Mouse (Mus musculus): ENCODE data around the gene Chst13.
A peak's percentile ranks its signal among the peaks of the same experiment; 100 is the strongest.

Chst13 gene

DNA sequence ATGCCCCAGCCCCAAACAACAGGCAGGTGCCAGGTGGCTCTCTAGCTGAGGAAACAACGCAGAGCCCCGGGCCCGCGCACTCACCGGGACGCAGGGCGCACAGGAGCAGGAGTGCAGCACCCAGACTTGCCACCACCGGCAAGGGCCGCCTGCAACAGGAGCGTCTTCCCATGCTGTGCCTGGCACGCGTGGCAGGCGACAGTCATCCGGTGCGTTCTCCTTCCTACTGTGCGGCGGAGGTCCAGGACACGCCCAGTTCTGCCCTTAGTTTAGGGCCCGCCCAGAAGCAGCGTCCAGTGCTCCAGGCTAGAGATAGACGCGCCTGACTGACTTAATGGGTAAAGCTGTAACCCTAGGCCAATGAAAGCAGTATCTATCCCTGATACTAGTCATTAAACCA lies at the start of gene Chst13:
Gene Chst13, minus strand, starts transcription at position 195 of the 400 bp plus-strand sequence.
- DNase-seq (ENCODE audit: low spot score), result peak; percentile 32

GRCm38 (mm10) chr6:90374647-90375046 lies 49.7 kb upstream of the Chst13 start:
- DNase-seq (ENCODE audit: low spot score), result no peak

GRCm38 (mm10) chr6:90369725-90370553 lies 45.0 kb upstream of the Chst13 start:
- peak; percentile 51 for DNase-seq (ENCODE audit: low spot score)

- DNase-seq (ENCODE audit: low spot score), result peak; percentile 98
These were observed 44.2 kb upstream of the Chst13 start, which contains the start of gene Zxdc for GRCm38 (mm10) chr6:90368976-90369724. Gene Zxdc (plus strand): TSS chr6:90369492.

DNA sequence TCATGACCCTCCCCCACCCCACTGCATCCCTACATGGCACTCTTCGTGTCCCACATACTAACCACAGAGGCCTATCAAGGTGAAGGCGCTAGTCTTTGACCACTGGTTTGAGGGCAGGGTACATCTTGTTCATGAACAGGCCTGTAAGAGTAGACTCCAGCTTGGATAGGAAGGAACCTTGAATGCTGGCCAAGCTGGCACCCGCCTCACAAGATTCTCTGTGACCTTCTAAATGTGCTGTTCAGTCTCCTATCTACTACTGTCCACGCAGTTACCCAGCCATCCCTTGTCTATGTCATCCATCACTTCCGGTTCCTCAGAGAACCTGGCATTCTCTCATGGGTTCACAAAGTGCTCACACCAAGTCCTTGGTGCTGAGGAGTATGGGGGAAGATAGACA lies 38.3 kb upstream of the Chst13 start:
- no peak for DNase-seq (ENCODE audit: low spot score)

DNA sequence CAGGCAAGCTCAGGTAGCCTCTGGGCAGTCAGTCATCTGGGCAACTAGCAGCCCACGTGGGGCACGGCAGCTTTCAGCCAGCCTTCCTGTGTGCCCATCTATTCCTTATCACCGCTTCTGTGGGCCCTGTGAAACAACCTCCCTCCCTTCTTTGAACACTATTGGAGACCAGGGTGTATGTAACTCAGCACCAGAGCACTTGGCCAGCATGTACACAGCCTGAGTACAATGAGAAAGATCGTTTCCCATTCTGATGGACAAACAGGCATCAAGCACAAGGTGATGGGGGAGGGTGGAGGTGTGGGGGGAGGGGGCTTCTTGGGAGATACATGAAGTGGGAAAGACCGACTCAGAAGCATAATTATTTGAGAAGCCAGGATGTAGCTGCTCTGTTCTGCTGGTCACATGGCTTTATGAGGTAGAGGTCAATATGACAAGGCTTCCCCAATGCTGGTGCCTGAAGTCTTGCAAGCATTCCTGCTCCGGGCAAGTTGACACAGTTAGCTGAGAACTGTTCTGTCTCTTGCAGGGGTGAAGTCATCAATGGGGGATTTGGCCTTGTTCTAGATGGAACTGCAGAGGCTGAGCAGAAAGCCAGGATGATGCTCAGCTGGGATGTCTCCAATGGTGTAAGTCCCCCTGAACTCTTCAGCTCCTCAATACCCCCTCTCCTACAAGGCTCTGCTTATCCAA lies 36.1 kb upstream of the Chst13 start:
- DNase-seq (ENCODE audit: low spot score), result no peak

- no peak for DNase-seq (ENCODE audit: low spot score)
These were observed 35.2 kb upstream of the Chst13 start for GRCm38 (mm10) chr6:90360024-90360781.

DNA sequence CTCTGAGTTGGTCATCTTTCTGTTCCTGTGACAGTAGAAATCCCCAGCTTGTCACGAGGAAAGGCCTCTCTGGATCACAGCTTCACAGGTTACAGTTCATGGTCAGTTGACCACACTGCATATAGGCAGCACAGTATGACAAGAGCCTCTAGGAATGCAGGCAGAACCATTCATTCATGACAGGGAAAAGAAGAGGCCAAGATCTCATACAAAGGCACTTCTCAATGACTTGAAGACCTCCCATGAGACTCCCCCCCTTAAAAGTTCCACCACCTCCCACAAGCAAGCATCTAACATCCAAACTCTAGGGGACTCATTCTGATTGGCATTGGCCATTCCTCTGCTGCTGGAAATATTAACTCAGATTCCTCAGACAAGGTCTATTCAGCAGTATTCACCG lies 34.5 kb upstream of the Chst13 start:
- no peak for DNase-seq (ENCODE audit: low spot score)

GRCm38 (mm10) chr6:90358142-90358541 lies 33.2 kb upstream of the Chst13 start:
- DNase-seq (ENCODE audit: low spot score), result no peak

DNA sequence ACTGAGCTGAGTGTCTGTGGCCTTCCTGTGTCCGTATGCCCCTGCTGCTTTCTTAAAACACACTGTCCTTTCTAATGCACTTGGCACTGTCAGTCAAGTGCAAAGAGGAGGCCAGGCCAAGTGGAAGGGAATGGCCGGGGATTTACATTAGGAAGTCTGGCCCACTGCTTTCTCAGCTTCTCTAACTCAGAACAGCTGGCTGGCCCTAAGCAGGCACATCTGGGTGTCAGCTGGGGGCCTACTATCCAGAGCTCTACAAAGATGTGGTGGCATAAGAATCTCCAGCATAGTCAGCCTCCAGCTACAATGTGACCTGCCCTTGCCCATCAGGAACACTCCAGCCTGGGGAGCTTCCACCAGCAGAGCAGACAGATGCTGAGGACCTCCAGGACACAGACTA lies 25.0 kb upstream of the Chst13 start:
- no peak for DNase-seq (ENCODE audit: low spot score)

DNA sequence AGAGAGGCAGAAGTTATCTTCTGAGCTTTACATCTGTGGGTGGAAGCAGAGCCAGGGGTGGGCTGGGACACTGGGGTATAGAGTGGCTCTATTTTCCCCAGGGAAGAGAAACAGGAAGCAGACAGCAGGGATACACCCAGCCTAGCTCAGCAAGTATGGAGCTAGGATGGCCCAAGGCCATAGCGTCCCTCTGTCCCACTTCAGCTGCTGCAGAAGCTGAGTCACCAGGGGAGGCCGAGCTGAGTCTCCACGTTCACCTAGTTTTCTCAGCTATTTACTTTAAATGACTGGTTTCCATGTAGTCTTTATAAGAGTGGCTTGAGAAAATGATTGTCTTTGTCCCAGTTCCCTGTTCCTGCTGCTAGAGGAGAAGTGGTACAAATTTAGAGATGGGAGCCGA lies 23.5 kb upstream of the Chst13 start:
- DNase-seq (ENCODE audit: low spot score), result no peak

DNA sequence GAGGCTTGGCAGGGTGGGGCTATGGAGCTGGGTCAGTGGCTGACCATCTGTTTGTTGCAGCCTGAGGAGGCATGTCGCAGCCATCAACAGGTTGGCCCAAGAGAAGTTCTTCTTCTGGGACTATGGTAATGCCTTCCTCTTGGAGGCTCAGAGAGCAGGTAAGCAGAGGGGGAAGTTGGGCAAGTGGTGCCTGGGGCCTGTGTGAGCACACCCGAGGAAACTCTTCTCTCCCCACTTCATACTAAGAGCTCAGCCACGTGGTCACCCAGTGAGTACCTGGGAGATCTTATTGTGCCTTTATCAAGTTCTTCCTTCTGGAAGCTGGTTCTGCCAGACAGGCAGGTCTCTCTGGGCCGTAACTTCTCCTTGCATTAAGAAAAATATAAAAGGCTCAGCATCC lies 22.2 kb upstream of the Chst13 start:
- DNase-seq (ENCODE audit: low spot score), result no peak

DNA sequence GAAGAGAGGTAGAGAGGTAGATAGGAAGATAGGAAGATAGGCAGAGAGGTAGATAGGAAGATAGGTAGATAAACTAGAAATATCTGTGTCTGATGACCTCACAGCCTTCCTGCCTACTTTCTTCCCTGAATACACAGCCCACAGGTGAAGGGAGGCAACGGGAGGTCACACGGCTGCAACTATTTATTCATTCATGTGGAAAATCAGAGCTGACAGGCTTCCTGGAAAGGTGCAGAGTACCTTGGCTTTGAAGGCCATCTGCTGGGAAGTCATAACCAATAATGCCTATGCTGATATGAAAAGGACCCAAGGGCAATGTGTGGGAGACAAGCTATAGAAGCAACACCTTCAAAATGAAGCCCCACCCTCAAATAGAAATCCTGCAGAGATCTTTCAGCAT lies 17.4 kb upstream of the Chst13 start:
- DNase-seq (ENCODE audit: low spot score), result no peak

DNA sequence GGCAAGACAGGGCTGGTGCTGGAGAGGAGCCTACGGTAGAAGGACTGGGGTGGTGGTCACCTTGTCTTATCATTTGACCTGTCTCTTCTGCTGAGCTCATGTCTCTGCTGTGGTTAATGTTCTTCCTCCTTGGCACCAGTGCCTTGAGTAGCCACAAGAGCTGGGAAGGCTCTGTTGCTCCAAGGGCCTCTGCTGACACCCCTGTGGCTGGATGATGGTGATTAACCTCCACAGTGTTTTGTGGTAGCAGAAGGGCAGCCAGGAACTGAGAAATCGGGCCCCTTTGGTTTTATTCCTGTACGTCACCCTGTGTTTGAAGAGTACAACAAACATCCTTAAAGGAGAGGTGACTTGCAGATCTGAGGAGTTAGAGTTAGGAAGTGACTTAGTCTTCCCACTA lies 9.3 kb upstream of the Chst13 start:
- DNase-seq (ENCODE audit: low spot score), result no peak

DNA sequence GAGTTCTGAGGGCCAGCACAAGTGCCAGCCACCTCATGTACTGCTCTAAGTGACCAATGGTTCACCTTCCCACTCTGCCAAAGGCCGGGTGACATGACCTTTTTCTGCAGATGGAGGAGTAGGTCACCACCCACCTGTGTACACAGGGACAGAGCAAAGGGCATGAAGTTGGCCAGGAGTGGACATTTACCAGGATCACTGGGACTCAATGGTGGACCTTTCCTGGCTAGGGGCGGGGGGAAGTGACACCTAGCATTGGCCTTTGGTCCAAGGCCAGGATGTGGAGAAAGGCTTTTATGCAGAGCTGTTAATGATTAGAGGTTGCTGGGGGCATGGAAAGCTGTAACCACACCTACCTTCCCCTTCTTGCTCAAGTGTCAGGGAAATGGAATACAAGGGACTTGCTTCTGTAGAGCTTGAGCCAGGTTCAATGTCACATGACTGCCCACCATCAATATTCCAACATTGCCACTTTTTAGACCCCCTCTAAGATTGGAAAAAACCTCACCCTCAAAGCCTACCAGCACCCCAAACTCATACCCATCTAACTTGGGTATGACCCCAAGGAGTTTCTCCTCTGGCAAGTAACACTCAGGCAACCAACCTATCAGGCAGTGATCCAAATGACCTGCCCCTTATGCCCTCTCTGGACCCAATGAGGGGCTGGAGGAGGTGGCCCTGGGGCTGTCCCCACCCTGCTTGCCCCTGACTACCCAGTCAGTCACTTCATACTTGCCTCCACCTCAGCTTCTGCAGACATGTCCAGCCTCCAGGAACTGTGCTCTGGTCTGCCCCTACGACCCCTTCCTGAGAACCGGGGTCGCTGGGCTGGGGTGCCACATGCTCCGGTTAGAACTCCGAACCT lies 7.8 kb upstream of the Chst13 start, which contains the start of gene Uroc1:
Gene Uroc1, plus strand, starts transcription at position 724 of the 865 bp plus-strand sequence.
- no peak for DNase-seq (ENCODE audit: low spot score)

- DNase-seq (ENCODE audit: low spot score), result no peak
These were observed 5.0 kb upstream of the Chst13 start for GRCm38 (mm10) chr6:90329953-90330352.

- DNase-seq (ENCODE audit: low spot score), result peak; percentile 65
These were observed 2.7 kb upstream of the Chst13 start for GRCm38 (mm10) chr6:90327670-90328069.

DNA sequence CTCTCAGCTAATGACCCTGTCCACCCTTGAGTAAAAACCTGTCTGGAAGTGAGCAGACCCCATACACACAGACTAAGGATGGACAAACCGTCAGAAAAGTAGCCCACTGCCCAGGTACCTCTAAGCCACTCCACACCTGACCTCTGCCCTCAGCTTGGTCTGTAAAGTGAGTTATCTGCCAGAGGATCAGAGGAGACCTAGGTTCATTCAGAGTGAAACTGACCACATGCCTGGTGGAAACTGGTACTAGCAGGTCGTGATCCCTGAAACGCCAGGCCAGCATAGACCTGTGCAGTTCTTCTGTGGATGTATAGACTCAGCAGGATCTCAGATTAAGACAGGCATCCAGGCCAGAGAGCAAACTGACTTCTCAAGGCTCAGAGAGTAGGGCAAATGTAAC lies 522 bp downstream of the Chst13 start:
- DNase-seq (ENCODE audit: low spot score), result no peak

DNA sequence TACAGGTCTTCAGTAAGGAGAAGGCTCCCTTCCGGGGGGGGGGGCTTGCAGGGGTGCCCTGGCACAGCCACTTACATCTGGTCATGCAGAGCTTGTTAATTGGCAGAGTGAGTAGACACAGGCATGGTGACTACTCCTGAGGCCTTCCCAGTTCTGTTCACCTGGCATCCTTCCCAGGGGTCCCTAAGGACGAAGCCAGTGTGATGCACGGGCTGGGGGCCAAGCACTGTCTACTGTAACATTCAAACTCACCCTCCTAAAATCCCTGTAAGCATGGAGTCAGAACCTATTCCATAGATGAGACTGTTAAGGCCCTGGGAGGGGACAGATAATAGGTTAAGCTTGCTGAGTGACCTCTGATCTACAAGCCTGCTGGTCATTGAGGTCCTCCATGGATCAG lies 959 bp downstream of the Chst13 start:
- DNase-seq (ENCODE audit: low spot score), result no peak

DNA sequence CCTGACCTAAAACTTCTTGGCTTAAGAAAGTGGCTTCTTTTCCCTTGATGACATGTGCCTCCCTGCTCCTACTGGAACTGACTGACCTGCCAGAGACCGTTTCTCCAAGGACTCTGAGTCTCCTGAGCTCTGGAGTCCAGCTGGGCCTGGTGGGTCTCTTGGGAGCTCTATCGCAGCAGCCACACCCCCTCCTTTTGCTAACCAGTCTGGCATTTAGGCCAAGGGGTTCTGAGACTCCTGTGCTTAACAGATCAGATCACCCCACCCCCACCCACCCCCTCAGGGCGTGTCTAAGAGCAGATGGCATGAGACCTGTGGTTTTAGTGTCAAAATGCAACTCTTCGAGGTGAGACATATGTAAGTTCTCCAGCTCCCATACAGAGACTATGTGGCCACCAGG lies 3.2 kb downstream of the Chst13 start:
- DNase-seq (ENCODE audit: low spot score), result no peak

GRCm38 (mm10) chr6:90320429-90320828 lies 4.6 kb downstream of the Chst13 start:
- DNase-seq (ENCODE audit: low spot score), result no peak

Data from retina, embryonic 14.5 days (tissue).